Mouse (Mus musculus) stomach, embryonic 16.5 days (tissue): ENCODE data around the gene Cyb5r1. TPM values are rescaled to one million over a fixed set of nuclear protein-coding genes. Genes with fewer than 3 reads are reported as not detected.
"Not testable (repeated sequence)": the region's sequence is repeated elsewhere in the genome, so short reads cannot be mapped to it uniquely, and the experiment has no call there.

ENCODE experiments used
- ATAC-seq: fragments of 200-750 bp; cut with Nextera tagmentation; 2 replicates; pipeline ENCODE4 v1.8.0; 2017; ENCODE audit warnings: moderate number of reproducible peaks, moderate TSS enrichment; ENCODE audit not compliant: insufficient read depth, low FRiP score
- H3K27ac ChIP-seq: fragments of 300-500 bp; sonication (generic); 2 replicates; pipeline ENCODE4 v1.5.1; 2014; ENCODE audit warnings: low read length
- H3K27me3 ChIP-seq: fragments of 300-500 bp; sonication (generic); 2 replicates; pipeline ENCODE4 v1.6.1; 2014; ENCODE audit warnings: low read length, control low read depth, mixed read lengths; ENCODE audit not compliant: control insufficient read depth, insufficient read depth
- H3K36me3 ChIP-seq: fragments of 300-500 bp; sonication (generic); 2 replicates; pipeline ENCODE4 v1.6.1; 2014; ENCODE audit warnings: low read length; ENCODE audit not compliant: control insufficient read depth, insufficient read depth
- H3K4me1 ChIP-seq: fragments of 300-500 bp; sonication (generic); 2 replicates; pipeline ENCODE4 v1.6.1; 2014; ENCODE audit warnings: low read length, control low read depth, mixed read lengths; ENCODE audit not compliant: control insufficient read depth, insufficient read depth
- H3K4me2 ChIP-seq: fragments of 300-500 bp; sonication (generic); 2 replicates; pipeline ENCODE4 v1.6.1; 2014; ENCODE audit warnings: low read depth, low read length, mixed read lengths
- H3K4me3 ChIP-seq: fragments of 300-500 bp; sonication (generic); replicated peaks from 2 replicates; pipeline ENCODE4 v1.5.1; 2014; ENCODE audit warnings: mild to moderate bottlenecking, low read length
- H3K9ac ChIP-seq: fragments of 300-500 bp; sonication (generic); 2 replicates; pipeline ENCODE4 v1.6.1; 2014; ENCODE audit warnings: low read length
- H3K9me3 ChIP-seq: fragments of 300-500 bp; sonication (generic); replicated peaks from 2 replicates; pipeline ENCODE4 v1.6.1; 2016; ENCODE audit warnings: low read length, control low read depth; ENCODE audit not compliant: control insufficient read depth
- WGBS: fragments of 180-500 bp; shearing (Covaris S2); extraction: QIAGEN DNeasy Blood & Tissue Kit; methylation state at CpG from one replicate; pipeline ENCODE4 v1.1.7; 2014; 5-methylcytosine and 5-hydroxymethylcytosine counted together
- polyA plus RNA-seq: library from polyadenylated mRNA; unstranded; fragments of >200 nt; fragmentation: Nextera tagmentation; extraction: Ambion mirVana; gene quantifications from 2 replicates; pipeline ENCODE4 v1.2.1, GENCODE M21; 2015

Gene Cyb5r1
- polyA plus RNA-seq, 1 experiment from 2014 or later = 41.5 TPM

GRCm38 (mm10) chr1:134448537-134448936 lies 43.2 kb downstream of the Cyb5r1 start:
- not testable (repeated sequence) for H3K4me1 ChIP-seq, H3K4me2 ChIP-seq, ATAC-seq, H3K27me3 ChIP-seq, H3K9me3 ChIP-seq, H3K4me3 ChIP-seq, H3K9ac ChIP-seq, H3K36me3 ChIP-seq, H3K27ac ChIP-seq
- 64% methylated on average over 3 of the region's 3 CpGs for WGBS

DNA sequence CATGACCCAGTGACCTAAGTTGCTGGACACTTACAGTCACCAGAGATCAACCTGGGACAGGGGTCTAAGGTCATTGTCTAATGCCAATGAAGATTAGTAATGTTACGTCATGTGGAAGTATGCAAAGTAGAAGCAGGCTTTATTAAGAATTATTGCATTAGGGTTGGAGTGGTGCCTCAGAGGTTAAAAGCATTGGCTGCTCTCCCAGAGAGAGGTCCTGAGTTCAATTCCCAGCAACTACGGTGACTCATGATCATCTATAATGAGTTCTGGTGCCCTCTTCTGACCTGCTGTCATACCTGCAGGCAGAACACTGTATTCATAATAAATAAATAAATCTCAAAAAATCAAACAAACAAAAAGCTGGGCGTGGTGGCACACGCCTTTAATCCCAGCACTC lies 44.8 kb downstream of the Cyb5r1 start:
- no peak for ATAC-seq
- Histone ChIP-seq H3K27ac (no peak overlapping the region), H3K4me2 (no peak overlapping the region), H3K4me1 (no peaks in the 10 kb centered on the region; the same call in 1 of the 2 replicates), H3K4me3 (no peak overlapping the region), H3K9me3 (no peaks in the 10 kb centered on the region), H3K36me3 (no peaks in the 10 kb centered on the region), H3K9ac (no peak overlapping the region), H3K27me3 (no peaks in the 10 kb centered on the region)
- WGBS = 79% methylated on average over 4 of the region's 4 CpGs

- WGBS = 41% methylated on average over 3 of the region's 3 CpGs
- no peak overlapping the region for H3K4me3 ChIP-seq
- no peaks in the 10 kb centered on the region for H3K36me3 ChIP-seq
- no peak overlapping the region for H3K9ac ChIP-seq
- H3K9me3 ChIP-seq = no peaks in the 10 kb centered on the region
- peaks cover 1% of the 10 kb centered on the region for H3K4me1 ChIP-seq
- ATAC-seq = no peak
- H3K4me2 ChIP-seq = no peak overlapping the region
- no peaks in the 10 kb centered on the region for H3K27me3 ChIP-seq
- no peak overlapping the region for H3K27ac ChIP-seq
These were observed 45.6 kb downstream of the Cyb5r1 start for GRCm38 (mm10) chr1:134450986-134451385.

DNA sequence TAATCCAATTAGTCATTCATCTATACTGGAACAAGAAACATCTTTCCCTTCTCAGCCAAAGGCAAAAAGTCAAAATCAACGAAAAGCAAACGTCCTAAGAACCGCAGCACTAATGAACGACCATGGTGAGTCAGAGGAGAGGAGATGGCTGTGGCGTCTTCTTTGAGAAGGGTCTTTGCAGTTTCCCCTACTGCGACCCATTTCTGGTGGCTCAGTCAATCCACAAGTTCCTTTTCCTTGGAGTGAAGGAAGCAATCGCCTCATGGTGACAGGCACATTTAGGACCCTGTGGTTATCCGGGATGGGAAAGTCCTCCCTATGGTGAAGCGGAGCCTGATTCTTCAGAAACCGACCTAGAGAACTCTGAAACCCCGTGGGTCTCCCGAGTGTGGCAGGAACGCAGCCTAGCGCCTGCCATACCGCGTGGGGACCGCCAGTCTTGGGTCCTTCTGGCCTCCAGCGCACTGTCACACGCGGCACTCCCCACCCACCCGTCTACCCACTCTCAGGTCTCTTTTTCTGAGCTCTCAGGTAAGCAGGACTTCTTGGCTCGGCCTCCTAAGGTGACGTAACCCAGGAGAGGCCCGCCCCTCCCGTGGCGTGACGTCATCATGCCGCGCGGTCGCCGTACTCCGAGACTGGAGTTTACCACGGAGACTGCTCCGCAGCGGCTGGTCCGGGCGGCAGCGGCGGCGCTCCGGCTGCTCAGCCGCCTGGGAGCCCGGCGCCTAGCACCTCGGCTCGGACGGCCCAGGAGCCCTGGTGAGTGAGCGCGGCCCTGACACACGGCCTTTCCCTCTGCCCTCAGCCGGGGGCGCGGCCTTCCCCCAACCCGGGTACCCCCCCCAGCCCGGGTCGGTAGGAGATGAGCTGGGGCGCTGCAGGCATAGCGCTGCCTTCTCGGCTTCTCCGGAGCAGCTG lies 49.8 kb downstream of the Cyb5r1 start, which contains the start of gene Klhl12:
Klhl12 (plus strand) TSS at position 628 of the 921 bp plus-strand sequence.
- peaks cover 4% of the 10 kb centered on the region for H3K4me1 ChIP-seq
- peak within 1 kb of the TSS; percentile 97 for H3K9ac ChIP-seq
- H3K36me3 ChIP-seq = 0 out of 2 replicates have a peak, but pooled peaks cover 3% of the 10 kb centered on the region
- peak within 1 kb of the TSS; percentile 79 for H3K27ac ChIP-seq
- no peaks in the 10 kb centered on the region for H3K9me3 ChIP-seq
- peak within 1 kb of the TSS; percentile 99 for H3K4me3 ChIP-seq
- ATAC-seq = peak; percentile 96
- no peaks in the 10 kb centered on the region for H3K27me3 ChIP-seq
- peak within 1 kb of the TSS; percentile 67 for H3K4me2 ChIP-seq
- under 1% methylated on average over 61 of the region's 61 CpGs for WGBS

GRCm38 (mm10) chr1:134456060-134456459 lies 50.7 kb downstream of the Cyb5r1 start:
- ATAC-seq = no peak
- Histone ChIP-seq H3K27me3 (no peaks in the 10 kb centered on the region), H3K36me3 (0 out of 2 replicates have a peak, but pooled peaks cover 3% of the 10 kb centered on the region), H3K27ac (no peak overlapping the region), H3K4me3 (peak overlapping the region; percentile 99), H3K9ac (peak overlapping the region; percentile 97), H3K4me2 (peak overlapping the region; percentile 67), H3K4me1 (peaks cover 4% of the 10 kb centered on the region), H3K9me3 (no peaks in the 10 kb centered on the region)
- 11% methylated on average over 5 of the region's 5 CpGs for WGBS

DNA sequence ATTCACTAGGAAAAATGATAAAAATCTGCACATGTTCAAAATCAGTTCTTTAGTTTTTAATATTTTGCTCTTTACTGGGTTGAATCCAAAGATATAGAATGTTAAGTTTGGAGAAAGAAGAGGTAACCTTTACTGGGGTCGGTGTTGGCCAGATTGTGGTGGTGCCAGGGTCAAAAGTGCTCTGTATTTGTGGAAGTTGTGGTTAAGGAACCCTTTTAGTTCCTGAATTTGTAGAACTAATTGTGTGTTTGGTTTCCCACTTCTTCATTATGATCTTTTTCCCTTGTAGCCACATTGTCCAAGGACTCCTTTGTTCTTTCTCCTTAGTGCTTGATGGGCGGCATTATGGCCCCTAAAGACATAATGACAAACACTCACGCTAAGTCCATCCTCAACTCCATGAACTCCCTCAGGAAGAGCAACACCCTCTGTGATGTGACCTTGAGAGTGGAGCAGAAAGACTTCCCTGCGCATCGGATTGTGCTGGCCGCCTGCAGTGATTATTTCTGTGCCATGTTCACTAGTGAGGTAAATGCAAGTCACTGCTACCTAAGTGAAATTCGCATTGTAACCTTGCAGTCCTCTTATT lies 52.9 kb downstream of the Cyb5r1 start:
- H3K27ac ChIP-seq = no peak overlapping the region
- no peaks in the 10 kb centered on the region for H3K9me3 ChIP-seq
- 0 out of 2 replicates have a peak, but pooled peaks cover 3% of the 10 kb centered on the region for H3K36me3 ChIP-seq
- WGBS = 87% methylated on average over 7 of the region's 7 CpGs
- H3K9ac ChIP-seq = no peak overlapping the region
- H3K4me3 ChIP-seq = no peak overlapping the region
- no peak for ATAC-seq
- no peak overlapping the region for H3K4me2 ChIP-seq
- peaks cover 4% of the 10 kb centered on the region for H3K4me1 ChIP-seq
- H3K27me3 ChIP-seq = no peaks in the 10 kb centered on the region

- WGBS = 94% methylated on average over 1 of the region's 1 CpGs
These were observed 55.2 kb downstream of the Cyb5r1 start for GRCm38 (mm10) chr1:134460294-134461284.

More at GRCm38 (mm10) chr1:134460294-134461284, 55.2 kb downstream of the Cyb5r1 start:
- no peak overlapping the region for H3K27ac ChIP-seq
- no peaks in the 10 kb centered on the region for H3K27me3 ChIP-seq
- no peak for ATAC-seq
- H3K4me2 ChIP-seq = no peak overlapping the region
- no peak overlapping the region for H3K9ac ChIP-seq
- H3K4me3 ChIP-seq = no peak overlapping the region
- peaks cover 4% of the 10 kb centered on the region; the same call in 1 of the 2 replicates for H3K4me1 ChIP-seq
- H3K9me3 ChIP-seq = no peaks in the 10 kb centered on the region
- H3K36me3 ChIP-seq = 0 out of 2 replicates have a peak, but pooled peaks cover 3% of the 10 kb centered on the region
